Mouse (Mus musculus) spleen, adult 12 weeks (tissue): Measurements from ENCODE around the gene Olfr860.
"Not testable (repeated sequence)": the region's sequence is repeated elsewhere in the genome, so short reads cannot be mapped to it uniquely, and the experiment has no call there.

ENCODE experiments used
- DNase-seq: peaks from one replicate; pipeline ENCODE4 v3.0.0; 2022; ENCODE audit warnings: low spot score

The Olfr860 gene

GRCm38 (mm10) chr9:19849647-19850046 lies at the start of gene Olfr860:
TSS of gene Olfr860 (minus strand) at chr9:19849747.
- no peak for DNase-seq

GRCm38 (mm10) chr9:19887904-19888303 lies 38.4 kb upstream of the Olfr860 start, which contains the start of gene Olfr862:
TSS of gene Olfr862 (minus strand) at chr9:19888004.
- no peak for DNase-seq

- not testable (repeated sequence) for DNase-seq
These were observed 44.9 kb downstream of the Olfr860 start, which contains the start of gene Olfr859 for GRCm38 (mm10) chr9:19804606-19805005. TSS of gene Olfr859 (plus strand) at chr9:19804906.

GRCm38 (mm10) chr9:19803000-19803399 lies 46.5 kb downstream of the Olfr860 start:
- DNase-seq: no peak
